Mouse (Mus musculus) liver, embryonic 16.5 days (tissue): ENCODE data around the gene Btbd7. TPM values are rescaled to one million over a fixed set of nuclear protein-coding genes. Genes with fewer than 3 reads are reported as not detected.
A peak's percentile ranks its signal among the peaks of the same experiment; 100 is the strongest.

Experiments used
- ATAC-seq: fragments of 200-750 bp; cut with Nextera tagmentation; 2 replicates; pipeline ENCODE4 v1.8.0; 2017; ENCODE audit warnings: low read depth, mild to moderate bottlenecking, moderate number of reproducible peaks, moderate library complexity
- H3K27ac ChIP-seq: fragments of 300-500 bp; sonication (generic); 2 replicates; pipeline ENCODE4 v1.5.1; 2014; ENCODE audit warnings: mild to moderate bottlenecking, low read length
- H3K27me3 ChIP-seq: fragments of 300-500 bp; sonication (generic); 2 replicates; pipeline ENCODE4 v1.6.1; 2014; ENCODE audit warnings: low read depth, low read length, mixed read lengths; ENCODE audit not compliant: control insufficient read depth, insufficient read depth
- H3K36me3 ChIP-seq: fragments of 300-500 bp; sonication (generic); 2 replicates; pipeline ENCODE4 v1.6.1; 2014; ENCODE audit warnings: mild to moderate bottlenecking; ENCODE audit not compliant: control insufficient read depth, insufficient read depth
- H3K4me1 ChIP-seq: fragments of 300-500 bp; sonication (generic); 2 replicates; pipeline ENCODE4 v1.6.1; 2014; ENCODE audit warnings: low read depth, low read length, mixed read lengths; ENCODE audit not compliant: control insufficient read depth
- H3K4me2 ChIP-seq: fragments of 300-500 bp; sonication (generic); 2 replicates; pipeline ENCODE4 v1.6.1; 2014; ENCODE audit warnings: low read depth, low read length, mixed read lengths
- H3K4me3 ChIP-seq: fragments of 300-500 bp; sonication (generic); 2 replicates; pipeline ENCODE4 v1.5.1; 2014; ENCODE audit warnings: low read depth, mild to moderate bottlenecking, low read length
- H3K9ac ChIP-seq: fragments of 300-500 bp; sonication (generic); 2 replicates; pipeline ENCODE4 v1.6.1; 2014; ENCODE audit warnings: low read depth, low read length
- H3K9me3 ChIP-seq: fragments of 300-500 bp; sonication (generic); replicated peaks from 2 replicates; pipeline ENCODE4 v1.6.1; 2016; ENCODE audit warnings: low read length; ENCODE audit not compliant: control insufficient read depth
- WGBS: fragments of 180-500 bp; shearing (Covaris S2); extraction: QIAGEN DNeasy Blood & Tissue Kit; methylation state at CpG from one replicate; pipeline ENCODE4 v1.1.7; 2014; ENCODE audit not compliant: insufficient replicate concordance; 5-methylcytosine and 5-hydroxymethylcytosine counted together
- polyA plus RNA-seq: library from polyadenylated mRNA; unstranded; fragments of >200 nt; fragmentation: Nextera tagmentation; extraction: Ambion mirVana; gene quantifications from 2 replicates; pipeline ENCODE4 v1.2.1, GENCODE M21; 2015

The Btbd7 gene
- polyA plus RNA-seq, 1 experiment from 2014 or later: 4.7 TPM

GRCm38 (mm10) chr12:102799528-102799927 lies 78.7 kb downstream of the Btbd7 start:
- Histone ChIP-seq H3K36me3 (peaks cover 2% of the 10 kb centered on the region), H3K4me3 (no peak overlapping the region), H3K4me2 (no peak overlapping the region), H3K9me3 (no peaks in the 10 kb centered on the region), H3K9ac (no peak overlapping the region), H3K4me1 (no peaks in the 10 kb centered on the region), H3K27me3 (no peaks in the 10 kb centered on the region), H3K27ac (no peak overlapping the region)
- ATAC-seq: no peak
- WGBS: 40% methylated on average over 2 of the region's 2 CpGs

- no peaks in the 10 kb centered on the region for H3K9me3 ChIP-seq
- H3K27ac ChIP-seq: peak overlapping the region; percentile 69
- peaks cover 3% of the 10 kb centered on the region for H3K4me1 ChIP-seq
- H3K27me3 ChIP-seq: no peaks in the 10 kb centered on the region
- 64% methylated on average over 7 of the region's 7 CpGs for WGBS
- no peak overlapping the region for H3K9ac ChIP-seq
- 0 out of 2 replicates have a peak overlapping the region, but pooled peaks have one; percentile 32 for H3K4me2 ChIP-seq
- peaks cover 34% of the 10 kb centered on the region for H3K36me3 ChIP-seq
- H3K4me3 ChIP-seq: peak overlapping the region; percentile 14
- ATAC-seq: peak; percentile 92
These were observed 90.3 kb downstream of the Btbd7 start for GRCm38 (mm10) chr12:102787927-102788326.

GRCm38 (mm10) chr12:102785593-102785985 lies 92.7 kb downstream of the Btbd7 start:
- H3K27ac ChIP-seq: no peak overlapping the region
- H3K9ac ChIP-seq: no peak overlapping the region
- no peaks in the 10 kb centered on the region for H3K9me3 ChIP-seq
- no peak overlapping the region for H3K4me2 ChIP-seq
- H3K4me1 ChIP-seq: peaks cover 3% of the 10 kb centered on the region
- H3K27me3 ChIP-seq: no peaks in the 10 kb centered on the region
- H3K4me3 ChIP-seq: no peak overlapping the region
- peaks cover 22% of the 10 kb centered on the region for H3K36me3 ChIP-seq
- 83% methylated on average over 5 of the region's 5 CpGs for WGBS
- ATAC-seq: no peak

GRCm38 (mm10) chr12:102784899-102785592 lies 93.2 kb downstream of the Btbd7 start:
- WGBS: 81% methylated on average over 19 of the region's 19 CpGs
- Histone ChIP-seq H3K9me3 (no peaks in the 10 kb centered on the region), H3K27ac (no peak overlapping the region), H3K4me3 (no peak overlapping the region), H3K9ac (no peak overlapping the region), H3K36me3 (peaks cover 22% of the 10 kb centered on the region), H3K4me2 (no peak overlapping the region), H3K27me3 (no peaks in the 10 kb centered on the region), H3K4me1 (peaks cover 3% of the 10 kb centered on the region)
- ATAC-seq: no peak

GRCm38 (mm10) chr12:102782841-102783240 lies 95.4 kb downstream of the Btbd7 start:
- no peak overlapping the region for H3K9ac ChIP-seq
- WGBS: 82% methylated on average over 5 of the region's 5 CpGs
- H3K9me3 ChIP-seq: no peaks in the 10 kb centered on the region
- peaks cover 3% of the 10 kb centered on the region for H3K4me1 ChIP-seq
- no peak overlapping the region for H3K4me2 ChIP-seq
- ATAC-seq: no peak
- H3K4me3 ChIP-seq: no peak overlapping the region
- peaks cover 21% of the 10 kb centered on the region for H3K36me3 ChIP-seq
- no peak overlapping the region for H3K27ac ChIP-seq
- no peaks in the 10 kb centered on the region for H3K27me3 ChIP-seq

GRCm38 (mm10) chr12:102779452-102779851 lies 98.8 kb downstream of the Btbd7 start:
- Histone ChIP-seq H3K27ac (no peak overlapping the region), H3K36me3 (peaks cover 31% of the 10 kb centered on the region), H3K4me2 (no peak overlapping the region), H3K4me3 (no peak overlapping the region), H3K9ac (no peak overlapping the region), H3K9me3 (no peaks in the 10 kb centered on the region), H3K27me3 (no peaks in the 10 kb centered on the region), H3K4me1 (peaks cover 3% of the 10 kb centered on the region)
- WGBS: 49% methylated on average over 3 of the region's 3 CpGs
- ATAC-seq: peak; percentile 56; the same call in 1 of the 2 replicates

GRCm38 (mm10) chr12:102778151-102778550 lies 100.1 kb downstream of the Btbd7 start:
- Histone ChIP-seq H3K27me3 (no peaks in the 10 kb centered on the region), H3K36me3 (peaks cover 29% of the 10 kb centered on the region), H3K4me2 (no peak overlapping the region), H3K27ac (no peak overlapping the region), H3K9me3 (no peaks in the 10 kb centered on the region), H3K4me1 (no peaks in the 10 kb centered on the region; the same call in 1 of the 2 replicates), H3K4me3 (no peak overlapping the region), H3K9ac (no peak overlapping the region)
- WGBS: 91% methylated on average over 5 of the region's 5 CpGs
- no peak for ATAC-seq

- H3K9ac ChIP-seq: no peak overlapping the region
- 88% methylated on average over 14 of the region's 14 CpGs for WGBS
- no peak for ATAC-seq
- H3K4me2 ChIP-seq: no peak overlapping the region
- no peaks in the 10 kb centered on the region for H3K27me3 ChIP-seq
- H3K27ac ChIP-seq: no peak overlapping the region
- no peaks in the 10 kb centered on the region; the same call in 1 of the 2 replicates for H3K4me1 ChIP-seq
- peaks cover 44% of the 10 kb centered on the region for H3K36me3 ChIP-seq
- H3K4me3 ChIP-seq: no peak overlapping the region
- no peaks in the 10 kb centered on the region for H3K9me3 ChIP-seq
These were observed 102.2 kb downstream of the Btbd7 start for GRCm38 (mm10) chr12:102776035-102776434.

- Histone ChIP-seq H3K36me3 (peaks cover 73% of the 10 kb centered on the region), H3K4me2 (no peak overlapping the region), H3K4me3 (no peak overlapping the region), H3K9ac (no peak overlapping the region), H3K27me3 (no peaks in the 10 kb centered on the region), H3K27ac (no peak overlapping the region), H3K9me3 (no peaks in the 10 kb centered on the region), H3K4me1 (no peaks in the 10 kb centered on the region)
- 92% methylated on average over 5 of the region's 5 CpGs for WGBS
- ATAC-seq: no peak
These were observed 105.6 kb downstream of the Btbd7 start for GRCm38 (mm10) chr12:102772676-102773075.
